Mouse (Mus musculus): Measurements from ENCODE around the gene Txnrd1. TPM values are rescaled to one million over a fixed set of nuclear protein-coding genes. Genes with fewer than 3 reads are reported as not detected.

The Txnrd1 gene
- total and polyA plus RNA-seq, 2 experiments from 2014 or later, result 30.4 to 35.0 TPM

DNA sequence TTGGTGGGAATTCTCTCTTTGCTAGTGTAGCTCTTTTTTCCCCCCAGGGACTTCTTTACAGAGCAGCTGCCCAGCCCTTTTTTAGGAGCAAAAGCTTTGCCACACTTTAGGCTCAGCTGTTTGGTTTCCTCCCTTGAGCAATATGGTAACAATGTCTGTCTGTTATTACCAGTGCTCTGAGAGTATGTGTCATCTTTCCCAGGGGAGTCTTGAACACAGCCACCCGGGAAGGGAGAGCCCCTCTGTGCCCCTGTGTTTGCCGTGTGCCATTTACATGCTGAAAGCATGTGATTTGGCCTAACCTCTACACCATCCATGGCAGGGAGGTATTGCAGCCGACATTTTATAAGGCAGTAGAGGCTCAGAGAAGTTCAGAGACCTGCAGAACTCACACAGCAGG lies 29.4 kb upstream of the Txnrd1 start:
- TF ChIP-seq CTCF (IDR thresholded peaks at IDR 0.05; ENCODE audit: low read depth), result no peak
- TF ChIP-seq EP300 (IDR thresholded peaks at IDR 0.05; ENCODE audit: low read depth), result no peak
- 68% methylated on average over 3 of the region's 3 CpGs for WGBS
- H3K9me3 ChIP-seq (replicated peaks; ENCODE audit: control insufficient read depth, low read length), result no peaks in the 10 kb centered on the region

DNA sequence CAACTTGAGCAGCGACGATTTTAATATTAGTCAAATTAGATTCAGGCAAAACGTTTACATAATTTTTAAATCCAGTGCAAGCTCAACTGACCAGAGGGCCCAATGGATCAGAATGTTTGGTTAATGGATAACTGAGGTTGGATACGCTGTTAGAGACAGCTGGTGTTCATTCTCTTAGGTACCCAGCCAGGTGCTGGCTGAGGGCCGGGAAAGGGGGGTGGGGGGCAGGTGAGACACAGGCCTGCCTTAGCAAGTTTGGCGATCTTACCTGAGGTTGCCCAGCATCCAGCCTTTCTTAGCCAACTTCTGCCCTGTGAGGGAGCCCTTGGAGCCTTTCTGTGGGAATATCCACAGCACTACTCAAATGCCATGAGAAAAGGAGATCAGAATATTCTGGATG lies 28.6 kb upstream of the Txnrd1 start:
- ATAC-seq (ENCODE audit: insufficient read depth, low read depth), result no peak
- TF ChIP-seq EP300 (IDR thresholded peaks at IDR 0.05; ENCODE audit: low read depth) (no peak), CTCF (IDR thresholded peaks at IDR 0.05; ENCODE audit: low read depth) (no peak)

More for the DNA sequence above, 29.4 kb upstream of the Txnrd1 start:
- Histone ChIP-seq H3K4me1 (ENCODE audit: control insufficient read depth, insufficient read depth) (no peaks in the 10 kb centered on the region; the same call in 1 of the 2 replicates), H3K27ac (ENCODE audit: low read depth) (no peak overlapping the region), H3K4me3 (ENCODE audit: low read depth, low read length) (no peak overlapping the region), H3K36me3 (replicated peaks; ENCODE audit: control insufficient read depth, insufficient read depth, low read length) (no peaks in the 10 kb centered on the region), H3K27me3 (ENCODE audit: control insufficient read depth, insufficient read depth, low read length) (no peaks in the 10 kb centered on the region), H3K4me2 (ENCODE audit: low read depth, low read length) (no peak overlapping the region), H3K9ac (replicated peaks; ENCODE audit: low read depth, low read length) (no peak overlapping the region)
- DNase-seq (ENCODE audit: low spot score) (no peak), ATAC-seq (ENCODE audit: insufficient read depth, low read depth) (no peak)

DNA sequence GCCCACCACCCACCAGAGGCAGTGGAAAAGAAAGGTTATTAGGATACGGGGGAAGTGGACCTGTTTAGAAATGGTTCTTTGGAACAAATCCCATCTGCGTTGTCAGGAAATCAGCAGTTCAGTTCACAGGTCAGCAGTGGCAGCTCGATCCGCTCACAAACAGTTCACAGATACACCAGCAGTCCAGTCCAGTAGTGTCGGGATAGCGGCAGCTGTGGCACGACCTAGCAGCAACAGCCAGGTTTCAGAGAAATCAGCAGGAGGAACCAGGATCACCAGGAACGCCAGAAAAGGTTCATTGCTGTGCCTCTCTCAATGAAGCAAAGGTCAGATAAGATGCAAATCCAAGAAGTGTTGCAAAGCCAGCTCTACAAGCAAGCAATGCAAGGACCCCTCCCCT lies 27.3 kb upstream of the Txnrd1 start:
- no peaks in the 10 kb centered on the region for H3K36me3 ChIP-seq (replicated peaks; ENCODE audit: control insufficient read depth, insufficient read depth, low read length)
- H3K9me3 ChIP-seq (replicated peaks; ENCODE audit: control insufficient read depth, low read length), result no peaks in the 10 kb centered on the region
- no peak overlapping the region for H3K4me3 ChIP-seq (ENCODE audit: low read depth, low read length)
- TF ChIP-seq CTCF (IDR thresholded peaks at IDR 0.05; ENCODE audit: low read depth) (no peak), EP300 (IDR thresholded peaks at IDR 0.05; ENCODE audit: low read depth) (no peak)
- no peaks in the 10 kb centered on the region for H3K27me3 ChIP-seq (ENCODE audit: control insufficient read depth, insufficient read depth, low read length)
- H3K4me1 ChIP-seq (ENCODE audit: control insufficient read depth, insufficient read depth), result no peaks in the 10 kb centered on the region; the same call in 1 of the 2 replicates
- DNase-seq (ENCODE audit: low spot score) (no peak), ATAC-seq (ENCODE audit: insufficient read depth, low read depth) (no peak)
- no peak overlapping the region for H3K9ac ChIP-seq (replicated peaks; ENCODE audit: low read depth, low read length)
- H3K27ac ChIP-seq (ENCODE audit: low read depth), result no peak overlapping the region
- 61% methylated on average over 8 of the region's 8 CpGs for WGBS
- no peak overlapping the region for H3K4me2 ChIP-seq (ENCODE audit: low read depth, low read length)

More for the DNA sequence above, 28.6 kb upstream of the Txnrd1 start:
- 88% methylated on average over 6 of the region's 6 CpGs for WGBS
- Histone ChIP-seq H3K4me1 (ENCODE audit: control insufficient read depth, insufficient read depth) (no peaks in the 10 kb centered on the region; the same call in 1 of the 2 replicates), H3K4me2 (ENCODE audit: low read depth, low read length) (no peak overlapping the region), H3K9me3 (replicated peaks; ENCODE audit: control insufficient read depth, low read length) (no peaks in the 10 kb centered on the region), H3K27ac (ENCODE audit: low read depth) (no peak overlapping the region), H3K9ac (replicated peaks; ENCODE audit: low read depth, low read length) (no peak overlapping the region), H3K36me3 (replicated peaks; ENCODE audit: control insufficient read depth, insufficient read depth, low read length) (no peaks in the 10 kb centered on the region), H3K27me3 (ENCODE audit: control insufficient read depth, insufficient read depth, low read length) (no peaks in the 10 kb centered on the region), H3K4me3 (ENCODE audit: low read depth, low read length) (no peak overlapping the region)
- no peak for DNase-seq (ENCODE audit: low spot score)

DNA sequence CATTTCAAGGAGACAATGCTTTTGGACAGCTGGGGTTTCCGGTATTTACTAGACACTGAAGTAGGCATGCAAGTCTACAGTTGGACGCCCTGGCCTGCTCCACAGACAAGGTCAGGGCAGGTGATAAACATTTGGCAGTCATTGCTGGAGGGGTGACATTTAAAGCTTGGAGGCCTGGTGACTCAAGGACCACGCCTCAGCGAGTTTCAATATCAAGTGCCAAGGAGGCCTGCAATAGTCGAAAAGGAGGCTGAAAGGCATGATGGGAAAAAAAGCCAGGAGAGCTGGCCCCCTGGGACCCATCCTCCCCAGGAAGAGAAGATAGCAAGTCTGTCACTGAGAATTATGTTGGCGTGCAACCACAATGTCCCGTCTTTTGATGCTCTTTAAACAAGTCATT lies 26.5 kb upstream of the Txnrd1 start:
- WGBS, result 49% methylated on average over 7 of the region's 7 CpGs
- DNase-seq (ENCODE audit: low spot score), result no peak
- no peak for TF ChIP-seq EP300 (IDR thresholded peaks at IDR 0.05; ENCODE audit: low read depth)
- no peak for TF ChIP-seq CTCF (IDR thresholded peaks at IDR 0.05; ENCODE audit: low read depth)

DNA sequence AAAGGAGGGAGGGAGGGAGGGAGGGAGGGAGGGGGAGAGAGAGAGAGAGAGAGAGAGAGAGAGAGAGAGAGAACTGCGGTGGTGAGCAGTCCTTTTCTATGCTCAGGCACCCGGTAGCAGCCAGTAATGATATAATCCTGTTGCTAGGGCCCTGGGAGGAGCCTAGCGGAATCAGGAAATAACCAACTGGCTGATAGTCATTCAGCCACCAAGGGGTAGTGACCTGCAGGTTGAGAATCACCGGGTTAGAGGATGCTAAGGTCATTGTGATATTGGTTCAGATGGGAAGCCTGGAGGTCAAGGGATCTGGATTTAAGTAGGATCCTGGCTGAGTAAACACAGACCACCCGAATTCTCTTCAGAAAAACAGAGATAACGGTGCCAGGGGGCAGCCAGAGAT lies 25.6 kb upstream of the Txnrd1 start:
- no peaks in the 10 kb centered on the region for H3K9me3 ChIP-seq (replicated peaks; ENCODE audit: control insufficient read depth, low read length)
- no peak overlapping the region for H3K4me3 ChIP-seq (ENCODE audit: low read depth, low read length)
- no peak for TF ChIP-seq CTCF (IDR thresholded peaks at IDR 0.05; ENCODE audit: low read depth)
- TF ChIP-seq EP300 (IDR thresholded peaks at IDR 0.05; ENCODE audit: low read depth), result no peak
- H3K27ac ChIP-seq (ENCODE audit: low read depth), result no peak overlapping the region
- no peaks in the 10 kb centered on the region; the same call in 1 of the 2 replicates for H3K4me1 ChIP-seq (ENCODE audit: control insufficient read depth, insufficient read depth)
- no peak overlapping the region for H3K9ac ChIP-seq (replicated peaks; ENCODE audit: low read depth, low read length)
- ATAC-seq (ENCODE audit: insufficient read depth, low read depth) (no peak), DNase-seq (ENCODE audit: low spot score) (no peak)
- H3K4me2 ChIP-seq (ENCODE audit: low read depth, low read length), result no peak overlapping the region
- WGBS, result 32% methylated on average over 6 of the region's 6 CpGs
- H3K27me3 ChIP-seq (ENCODE audit: control insufficient read depth, insufficient read depth, low read length), result no peaks in the 10 kb centered on the region
- no peaks in the 10 kb centered on the region for H3K36me3 ChIP-seq (replicated peaks; ENCODE audit: control insufficient read depth, insufficient read depth, low read length)

More for the DNA sequence above, 26.5 kb upstream of the Txnrd1 start:
- H3K36me3 ChIP-seq (replicated peaks; ENCODE audit: control insufficient read depth, insufficient read depth, low read length), result no peaks in the 10 kb centered on the region
- H3K9me3 ChIP-seq (replicated peaks; ENCODE audit: control insufficient read depth, low read length), result no peaks in the 10 kb centered on the region
- H3K4me3 ChIP-seq (ENCODE audit: low read depth, low read length), result no peak overlapping the region
- no peaks in the 10 kb centered on the region for H3K27me3 ChIP-seq (ENCODE audit: control insufficient read depth, insufficient read depth, low read length)
- ATAC-seq (ENCODE audit: insufficient read depth, low read depth), result no peak
- H3K27ac ChIP-seq (ENCODE audit: low read depth), result no peak overlapping the region
- no peak overlapping the region for H3K9ac ChIP-seq (replicated peaks; ENCODE audit: low read depth, low read length)
- no peak overlapping the region for H3K4me2 ChIP-seq (ENCODE audit: low read depth, low read length)
- H3K4me1 ChIP-seq (ENCODE audit: control insufficient read depth, insufficient read depth), result no peaks in the 10 kb centered on the region; the same call in 1 of the 2 replicates

DNA sequence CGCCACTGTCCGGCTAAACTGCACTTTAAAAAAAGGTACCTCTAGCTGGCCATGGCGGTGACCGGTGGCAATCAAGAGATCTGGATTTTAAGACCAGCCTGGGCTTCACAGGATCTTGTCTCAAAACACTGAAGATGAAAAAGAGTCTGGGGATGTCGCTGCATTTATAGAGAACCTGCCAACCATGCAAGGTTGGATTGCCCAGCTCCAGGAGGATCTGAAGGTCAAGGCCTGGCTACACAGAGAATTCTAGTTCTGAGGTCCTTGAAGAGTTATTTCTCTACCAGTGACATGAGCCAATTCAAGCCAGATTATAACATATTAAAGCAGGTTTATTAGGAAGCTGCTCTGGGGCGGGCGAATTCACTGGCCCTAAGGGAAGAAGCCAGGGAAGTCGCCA lies 24.9 kb upstream of the Txnrd1 start:
- Histone ChIP-seq H3K27me3 (ENCODE audit: control insufficient read depth, insufficient read depth, low read length) (no peaks in the 10 kb centered on the region), H3K9ac (replicated peaks; ENCODE audit: low read depth, low read length) (no peak overlapping the region), H3K4me1 (ENCODE audit: control insufficient read depth, insufficient read depth) (no peaks in the 10 kb centered on the region; the same call in 1 of the 2 replicates), H3K4me2 (ENCODE audit: low read depth, low read length) (no peak overlapping the region), H3K36me3 (replicated peaks; ENCODE audit: control insufficient read depth, insufficient read depth, low read length) (no peaks in the 10 kb centered on the region), H3K4me3 (ENCODE audit: low read depth, low read length) (no peak overlapping the region), H3K9me3 (replicated peaks; ENCODE audit: control insufficient read depth, low read length) (no peaks in the 10 kb centered on the region), H3K27ac (ENCODE audit: low read depth) (no peak overlapping the region)
- WGBS, result 85% methylated on average over 8 of the region's 8 CpGs
- ATAC-seq (ENCODE audit: insufficient read depth, low read depth) (no peak), DNase-seq (ENCODE audit: low spot score) (no peak)
- no peak for TF ChIP-seq CTCF (IDR thresholded peaks at IDR 0.05; ENCODE audit: low read depth)

All from heart, postnatal 0 days (tissue).